Mouse (Mus musculus) kidney, adult 18-20 months (tissue): ENCODE data around the gene Nedd4.
"Not testable (repeated sequence)": the region's sequence is repeated elsewhere in the genome, so short reads cannot be mapped to it uniquely, and the experiment has no call there.

ENCODE experiments used
- DNase-seq: peaks from one replicate; pipeline ENCODE4 v3.0.0; 2021

Nedd4 gene

DNA sequence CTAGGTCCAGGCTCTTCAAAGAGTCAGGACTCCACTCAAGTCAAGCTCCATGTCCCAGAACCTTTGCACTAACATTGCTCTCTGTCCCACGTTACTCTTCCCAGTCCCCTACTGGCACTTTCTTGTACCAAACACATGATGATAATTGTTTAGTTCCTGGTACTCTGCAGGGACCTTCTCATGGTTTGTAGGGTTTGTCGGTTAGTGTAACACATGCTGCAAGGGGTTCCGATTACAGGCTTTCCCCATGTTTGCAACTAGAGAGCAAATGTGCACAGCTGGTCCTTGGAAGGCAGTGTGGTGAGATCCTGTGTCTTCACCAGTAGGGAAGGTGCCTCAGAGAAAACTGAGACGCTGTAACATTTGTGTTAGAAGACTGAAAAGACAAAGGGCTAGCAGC is 8.6 kb upstream of the Nedd4 start:
- DNase-seq, result no peak

DNA sequence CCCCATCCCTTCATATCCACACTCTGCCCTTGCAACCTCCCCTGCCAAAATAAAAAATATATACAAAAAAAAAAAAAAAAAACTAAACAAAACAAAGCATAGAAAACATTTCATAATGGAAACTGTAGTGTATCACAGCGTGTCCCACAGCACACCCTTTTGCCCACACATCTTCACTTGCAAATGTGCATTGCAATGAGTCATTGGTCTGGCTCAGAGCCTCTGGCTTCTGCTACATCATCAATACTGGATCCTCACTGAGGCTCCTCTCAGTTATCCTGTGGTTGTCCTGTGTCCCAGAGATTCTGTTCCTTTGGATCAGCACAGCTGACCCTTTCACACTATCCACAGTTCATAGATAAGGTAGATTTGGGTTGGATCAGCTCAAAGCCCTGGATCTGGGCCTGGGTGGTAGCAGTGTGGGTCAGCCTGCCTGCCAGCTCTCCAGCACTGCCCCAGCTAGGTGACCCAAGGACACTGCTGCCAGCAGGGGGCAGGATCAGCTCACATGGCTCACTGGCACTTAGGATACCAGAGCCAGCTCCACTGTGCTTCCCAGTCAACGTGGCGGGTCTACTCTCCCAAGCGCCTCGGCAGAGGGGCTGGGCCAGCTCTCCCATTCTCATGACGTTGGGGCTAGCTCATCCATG is 7.4 kb upstream of the Nedd4 start:
- peak; percentile 87 for DNase-seq

DNA sequence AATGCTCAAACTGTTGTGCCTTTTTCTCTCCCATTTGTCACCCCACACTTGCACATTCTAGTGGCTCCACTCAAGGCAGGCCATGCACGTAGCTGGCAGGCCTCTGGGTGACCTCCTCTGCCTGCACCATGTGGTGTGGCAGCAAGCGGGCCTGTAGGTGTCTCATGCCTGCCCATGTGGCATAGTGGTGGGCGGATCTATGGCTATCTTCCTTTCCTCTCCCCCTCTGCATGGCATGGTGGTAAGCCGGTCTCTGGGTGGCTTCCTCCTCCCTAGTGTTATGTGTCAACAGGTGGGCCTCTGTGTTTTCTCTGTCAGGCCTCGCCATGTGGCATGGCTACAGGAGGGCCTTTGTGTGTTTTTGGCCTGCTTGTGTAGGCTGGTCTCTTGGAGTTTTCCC is 6.5 kb upstream of the Nedd4 start:
- DNase-seq, result no peak

DNA sequence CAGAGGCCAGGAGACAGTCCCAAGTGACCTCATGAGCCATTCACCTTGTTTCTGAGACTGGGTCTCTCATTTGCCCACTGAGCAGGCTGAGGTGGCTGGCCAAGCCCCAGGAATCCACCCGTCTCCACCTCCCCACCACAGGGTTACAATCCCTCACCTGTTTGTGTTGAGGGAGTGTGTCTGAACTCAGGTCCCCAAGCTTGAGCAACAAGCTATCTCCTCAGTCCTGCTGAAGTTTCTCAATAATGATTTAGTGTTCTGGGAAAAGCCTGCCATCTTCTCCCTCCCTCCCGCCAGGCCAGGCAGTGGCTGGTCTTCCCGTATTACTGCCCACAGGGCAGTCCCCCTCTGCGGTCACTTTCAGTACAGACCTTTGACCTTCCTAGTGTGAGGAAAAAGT is 5.7 kb upstream of the Nedd4 start:
- DNase-seq, result no peak

- no peak for DNase-seq
Observed at GRCm38 (mm10) chr9:72656940-72657339, 5.2 kb upstream of the Nedd4 start.

- DNase-seq, result no peak
Observed at GRCm38 (mm10) chr9:72657694-72658093, 4.5 kb upstream of the Nedd4 start.

DNA sequence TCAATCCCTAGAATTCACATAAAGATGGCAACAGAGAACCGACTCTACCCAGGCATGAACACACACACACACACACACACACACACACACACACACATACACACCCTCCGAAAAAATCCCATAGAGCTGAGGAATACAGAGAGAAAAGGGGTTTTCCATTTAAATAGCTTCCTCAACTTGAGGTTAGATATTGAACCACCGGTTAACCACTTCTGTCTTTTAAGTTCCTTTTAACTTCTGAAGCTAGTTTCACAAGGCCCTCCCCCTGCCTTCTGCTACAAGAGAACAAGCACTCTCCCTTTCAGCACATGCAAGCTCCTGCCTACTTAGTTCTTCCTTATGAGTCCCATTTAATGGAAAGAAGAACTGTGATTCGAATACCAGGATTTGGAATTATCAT is 2.0 kb upstream of the Nedd4 start:
- DNase-seq, result no peak

DNA sequence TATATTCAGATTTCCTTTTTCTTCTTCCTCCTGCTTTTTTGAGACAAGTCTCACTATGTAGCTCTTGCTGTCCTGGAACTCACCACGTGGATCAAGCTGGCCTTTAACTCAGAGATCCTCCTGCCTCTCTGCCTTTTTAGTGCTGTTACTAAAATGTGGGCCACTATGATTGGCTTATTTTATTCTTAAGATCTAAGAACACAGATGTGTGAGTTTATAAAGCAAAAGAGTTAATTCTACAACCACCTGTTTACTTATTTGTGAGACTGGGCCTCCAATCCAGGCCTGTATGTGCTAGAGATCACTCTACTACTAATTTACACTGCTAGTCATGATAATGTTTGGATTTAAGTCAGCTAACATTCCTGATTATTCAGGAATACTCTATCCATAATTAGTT is 1.2 kb upstream of the Nedd4 start:
- DNase-seq, result no peak

GRCm38 (mm10) chr9:72661561-72661894 is 618 bp upstream of the Nedd4 start:
- no peak for DNase-seq

- DNase-seq, result peak; percentile 75
Observed at GRCm38 (mm10) chr9:72662691-72663533, 766 bp downstream of the Nedd4 start.

DNA sequence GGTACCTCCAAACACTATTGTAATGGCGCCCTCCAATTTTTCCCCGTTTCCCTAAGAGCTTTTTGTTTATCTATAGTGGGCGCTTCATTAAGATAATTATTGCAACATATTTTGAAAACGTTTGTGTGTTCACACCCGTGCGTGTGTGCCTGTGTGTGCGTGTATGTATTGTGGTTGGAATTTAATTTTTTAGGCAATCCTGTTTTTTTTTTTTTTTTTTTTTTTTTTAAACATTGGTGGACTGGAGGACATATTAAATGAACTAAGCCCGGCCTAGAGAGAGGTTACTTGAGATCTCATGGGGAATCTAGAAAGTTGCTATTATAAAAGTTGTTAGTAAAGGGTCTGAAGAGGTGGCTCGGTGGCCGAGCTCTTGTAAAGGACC is 1.4 kb downstream of the Nedd4 start:
- no peak for DNase-seq

- DNase-seq, result no peak
Observed at GRCm38 (mm10) chr9:72664409-72665351, 2.5 kb downstream of the Nedd4 start.

GRCm38 (mm10) chr9:72665517-72665916 is 3.4 kb downstream of the Nedd4 start:
- DNase-seq, result no peak

GRCm38 (mm10) chr9:72666352-72667021 is 4.3 kb downstream of the Nedd4 start:
- DNase-seq, result not testable (repeated sequence)

GRCm38 (mm10) chr9:72667126-72667525 is 5.0 kb downstream of the Nedd4 start:
- no peak for DNase-seq

DNA sequence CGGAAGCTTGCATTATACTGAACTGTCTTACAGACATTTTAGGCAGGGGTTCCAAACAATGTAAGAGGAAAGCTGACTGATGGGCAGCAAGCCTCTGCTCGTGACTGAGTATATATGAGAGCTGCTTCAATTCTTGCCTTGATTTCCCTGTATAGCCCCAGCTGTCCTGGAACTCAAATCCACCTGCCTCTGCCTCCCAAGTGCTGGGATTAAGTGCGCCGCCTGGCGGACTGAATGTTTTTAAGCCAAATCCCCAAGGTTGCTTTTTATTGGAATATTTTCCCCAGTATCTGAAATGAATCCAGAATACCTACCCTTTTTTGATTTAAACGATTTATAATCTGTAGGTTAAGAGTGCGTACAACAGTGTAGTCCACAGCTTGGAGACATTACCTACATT is 7.2 kb downstream of the Nedd4 start:
- no peak for DNase-seq

DNA sequence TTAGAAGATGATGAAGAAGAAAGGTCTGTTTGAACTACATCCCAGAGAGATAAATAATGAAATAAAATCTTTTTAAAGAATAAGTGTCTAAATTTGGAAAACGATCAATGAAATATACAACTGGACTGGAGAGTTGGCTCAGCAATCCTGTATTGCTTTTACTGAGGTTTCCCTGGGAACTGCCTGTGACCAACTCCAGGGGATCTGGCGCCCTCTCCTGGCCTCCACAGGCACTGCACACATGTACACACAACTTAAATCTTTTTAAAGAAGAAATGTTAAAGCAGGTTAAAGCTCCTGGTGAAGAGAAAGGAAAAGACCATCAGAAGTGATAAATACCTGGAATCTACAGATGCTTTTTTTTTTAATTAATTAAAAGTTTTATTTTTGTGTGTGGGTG is 10.2 kb downstream of the Nedd4 start:
- peak; percentile 87 for DNase-seq

GRCm38 (mm10) chr9:72674957-72675744 is 13.0 kb downstream of the Nedd4 start:
- DNase-seq, result no peak

DNA sequence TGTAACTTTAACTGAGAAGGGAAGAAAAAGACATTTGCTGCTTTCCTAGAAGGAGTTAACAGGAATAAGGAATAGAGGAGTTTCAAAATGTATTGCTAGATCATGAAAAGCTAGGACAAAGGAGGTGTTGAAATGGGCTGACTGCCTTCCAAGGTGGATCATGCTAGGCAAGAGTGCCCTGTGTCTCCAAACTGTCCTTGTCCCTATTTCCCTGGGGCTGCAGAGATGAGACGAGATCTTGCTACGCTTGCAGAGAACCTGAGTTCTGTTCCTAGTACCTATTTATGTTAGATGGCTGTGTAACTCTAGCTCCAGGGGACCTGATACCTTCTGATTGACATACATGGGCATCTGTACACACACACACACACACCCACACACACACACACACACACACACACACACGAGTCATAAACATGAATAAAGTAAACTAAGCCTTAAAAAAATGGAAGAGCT is 13.6 kb downstream of the Nedd4 start:
- no peak for DNase-seq

- DNase-seq, result no peak
Observed at GRCm38 (mm10) chr9:72677659-72678058, 15.5 kb downstream of the Nedd4 start.

- no peak for DNase-seq
Observed at GRCm38 (mm10) chr9:72678771-72679170, 16.6 kb downstream of the Nedd4 start.

GRCm38 (mm10) chr9:72681652-72682228 is 19.6 kb downstream of the Nedd4 start:
- no peak for DNase-seq
